Mouse (Mus musculus) cerebellum, adult 2 months (tissue): ENCODE measurements at regions not wholly inside any gene's neighbourhood (a gene's known extent, or its start where the extent isn't known, plus 50 kb on each side); places are given as distances from the start of the nearest gene placed in this dataset.

ENCODE experiments used
- DNase-seq, 2 experiments: peaks; one replicate each; pipeline ENCODE4 v3.0.0; 2021
- H3K27ac ChIP-seq: fragments of 200-500 bp; 2 replicates; pipeline ENCODE4 v1.5.1; 2012; ENCODE audit warnings: low read length, control low read depth, inconsistent platforms; ENCODE audit not compliant: insufficient read depth
- H3K27me3 ChIP-seq: fragments of 200-500 bp; 2 replicates; pipeline ENCODE4 v1.6.1; 2012; ENCODE audit warnings: inconsistent platforms, mild to moderate bottlenecking, low read length, moderate library complexity; ENCODE audit not compliant: control insufficient read depth, insufficient read depth
- H3K4me1 ChIP-seq: fragments of 200-500 bp; 2 replicates; pipeline ENCODE4 v1.6.1; 2011; ENCODE audit warnings: low read length; ENCODE audit not compliant: control insufficient read depth, insufficient read depth
- H3K4me3 ChIP-seq: fragments of 200-500 bp; replicated peaks from 2 replicates; pipeline ENCODE3; 2011; ENCODE audit warnings: mild to moderate bottlenecking, low read depth, low read length, control low read depth; ENCODE audit not compliant: insufficient read depth
- CTCF ChIP-seq: fragments of 200-500 bp; IDR thresholded peaks from 2 replicates; pipeline ENCODE4 v1.5.1; 2011; ENCODE audit warnings: low read depth, mild to moderate bottlenecking, control low read depth, low read length, moderate library complexity, borderline replicate concordance; ENCODE audit not compliant: insufficient read depth
- POLR2A ChIP-seq: fragments of 200-500 bp; IDR thresholded peaks from 2 replicates; pipeline ENCODE4 v1.6.1; 2011; ENCODE audit warnings: low read length, control low read depth, borderline replicate concordance; ENCODE audit not compliant: insufficient read depth
- WGBS: fragments of 180-500 bp; shearing (Covaris S2); methylation state at CpG from one replicate; pipeline ENCODE4 v1.1.7; 2018; 5-methylcytosine and 5-hydroxymethylcytosine counted together

GRCm38 (mm10) chr2:21267149-21267761 lies 61.7 kb downstream of the Thnsl1 start:
- no peak for DNase-seq
- TF ChIP-seq CTCF = no peak
- TF ChIP-seq POLR2A = no peak
- H3K27me3 ChIP-seq = no peaks in the 10 kb centered on the region
- no peak overlapping the region for H3K4me3 ChIP-seq
- 54% methylated on average over 6 of the region's 6 CpGs for WGBS
- no peak overlapping the region for H3K27ac ChIP-seq
- peaks cover 8% of the 10 kb centered on the region; the same call in 1 of the 2 replicates for H3K4me1 ChIP-seq

GRCm38 (mm10) chr2:21269989-21270846 lies 64.7 kb downstream of the Thnsl1 start:
- H3K4me1 ChIP-seq = peaks cover 8% of the 10 kb centered on the region; the same call in 1 of the 2 replicates
- peak; percentile 42 to 57 for DNase-seq
- no peak overlapping the region for H3K27ac ChIP-seq
- no peak overlapping the region for H3K4me3 ChIP-seq
- 30% methylated on average over 12 of the region's 12 CpGs for WGBS
- no peak for TF ChIP-seq POLR2A
- TF ChIP-seq CTCF = no peak
- H3K27me3 ChIP-seq = no peaks in the 10 kb centered on the region

- no peak for DNase-seq
- H3K4me1 ChIP-seq = peaks cover 8% of the 10 kb centered on the region; the same call in 1 of the 2 replicates
- 68% methylated on average over 4 of the region's 4 CpGs for WGBS
- H3K4me3 ChIP-seq = no peak overlapping the region
- no peak for TF ChIP-seq CTCF
- TF ChIP-seq POLR2A = no peak
- H3K27me3 ChIP-seq = no peaks in the 10 kb centered on the region
- H3K27ac ChIP-seq = no peak overlapping the region
These were observed 67.9 kb downstream of the Thnsl1 start for GRCm38 (mm10) chr2:21273416-21273815.

- 61% methylated on average over 4 of the region's 4 CpGs for WGBS
- no peak for TF ChIP-seq CTCF
- H3K4me3 ChIP-seq = no peak overlapping the region
- no peak overlapping the region for H3K27ac ChIP-seq
- H3K27me3 ChIP-seq = no peaks in the 10 kb centered on the region
- DNase-seq = no peak
- 0 out of 2 replicates have a peak, but pooled peaks cover 2% of the 10 kb centered on the region for H3K4me1 ChIP-seq
These were observed 69.8 kb downstream of the Thnsl1 start for GRCm38 (mm10) chr2:21275315-21275714.

GRCm38 (mm10) chr2:21280794-21281420 lies 75.4 kb downstream of the Thnsl1 start:
- TF ChIP-seq POLR2A = no peak
- TF ChIP-seq CTCF = peak; percentile 94
- H3K4me1 ChIP-seq = 0 out of 2 replicates have a peak, but pooled peaks cover 2% of the 10 kb centered on the region
- H3K27me3 ChIP-seq = no peaks in the 10 kb centered on the region
- H3K4me3 ChIP-seq = no peak overlapping the region
- WGBS = 24% methylated on average over 9 of the region's 9 CpGs
- H3K27ac ChIP-seq = no peak overlapping the region
- peak; percentile 93 to 95 for DNase-seq

- H3K4me3 ChIP-seq = no peak overlapping the region
- no peak for DNase-seq
- no peak for TF ChIP-seq POLR2A
- H3K4me1 ChIP-seq = 0 out of 2 replicates have a peak, but pooled peaks cover 2% of the 10 kb centered on the region
- no peaks in the 10 kb centered on the region for H3K27me3 ChIP-seq
- 77% methylated on average over 14 of the region's 14 CpGs for WGBS
- H3K27ac ChIP-seq = no peak overlapping the region
These were observed 77.1 kb downstream of the Thnsl1 start for GRCm38 (mm10) chr2:21282505-21283200.

GRCm38 (mm10) chr2:21284881-21285280 lies 79.4 kb downstream of the Thnsl1 start:
- peak in 1 of 2 experiments; percentile 73 for DNase-seq
- 23% methylated on average over 3 of the region's 3 CpGs for whole genome bisulfite sequencing

More at GRCm38 (mm10) chr2:21284881-21285280, 79.4 kb downstream of the Thnsl1 start:
- Histone ChIP-seq H3K4me3 (no peak overlapping the region), H3K27me3 (no peaks in the 10 kb centered on the region), H3K27ac (no peak overlapping the region), H3K4me1 (0 out of 2 replicates have a peak, but pooled peaks cover 2% of the 10 kb centered on the region)
- TF ChIP-seq CTCF (no peak), POLR2A (no peak)
